Mouse (Mus musculus) small intestine, adult 2 months (tissue): ENCODE data around the gene Stk39.

ENCODE experiments used
- CTCF ChIP-seq: fragments of 200-500 bp; IDR thresholded peaks from 2 replicates; pipeline ENCODE4 v1.5.1; 2012; ENCODE audit warnings: low read depth, mild to moderate bottlenecking, control low read depth, inconsistent platforms, low read length, moderate library complexity, mixed read lengths; ENCODE audit not compliant: insufficient replicate concordance, insufficient read length; ENCODE audit errors: extremely low read depth
- POLR2A ChIP-seq: fragments of 200-500 bp; IDR thresholded peaks from 2 replicates; pipeline ENCODE4 v1.6.1; 2012; ENCODE audit warnings: low read depth, mild to moderate bottlenecking, control low read depth, inconsistent platforms, low read length, moderate library complexity

DNA sequence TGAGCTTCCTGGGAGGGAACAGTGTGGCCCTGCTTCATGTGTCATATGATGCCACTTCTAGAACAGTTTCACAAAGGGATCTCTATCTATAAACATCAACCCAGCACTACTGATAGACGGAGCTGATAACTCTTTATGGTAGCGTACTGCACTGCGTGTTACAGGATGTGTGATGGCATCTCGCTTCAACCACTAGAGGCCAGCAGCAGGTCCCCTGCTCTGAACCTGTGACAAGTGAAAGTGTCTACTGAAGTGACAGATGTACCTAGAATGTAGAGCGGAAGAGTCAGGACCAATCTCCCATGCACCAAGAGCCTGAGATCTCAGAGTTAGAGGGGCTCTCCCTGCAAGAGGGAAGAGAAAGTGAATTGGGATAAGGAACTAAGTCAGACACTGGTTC, 41.6 kb downstream of the Stk39 start:
- TF ChIP-seq CTCF (peak; percentile 75; the same call in 1 of the 2 replicates), POLR2A (no peak)
